Mouse (Mus musculus): ENCODE data around the gene Steap3.
"Not testable (repeated sequence)": the region's sequence is repeated elsewhere in the genome, so short reads cannot be mapped to it uniquely, and the experiment has no call there.

The Steap3 gene

GRCm38 (mm10) chr1:120272605-120273004 lies at the start of gene Steap3:
Steap3 (minus strand) TSS chr1:120272705.
- DNase-seq (ENCODE audit: low spot score) = no peak

- no peak for DNase-seq (ENCODE audit: low spot score)
These were observed 48.9 kb upstream of the Steap3 start for GRCm38 (mm10) chr1:120321270-120322021.

- DNase-seq (ENCODE audit: low spot score) = no peak
These were observed 33.3 kb upstream of the Steap3 start for GRCm38 (mm10) chr1:120305801-120306200.

- DNase-seq (ENCODE audit: low spot score) = no peak
These were observed 24.4 kb upstream of the Steap3 start for GRCm38 (mm10) chr1:120296936-120297335.

- no peak for DNase-seq (ENCODE audit: low spot score)
These were observed 21.3 kb upstream of the Steap3 start for GRCm38 (mm10) chr1:120293803-120294202.

GRCm38 (mm10) chr1:120291709-120292108 lies 19.2 kb upstream of the Steap3 start:
- no peak for DNase-seq (ENCODE audit: low spot score)

- DNase-seq (ENCODE audit: low spot score) = no peak
These were observed 17.3 kb upstream of the Steap3 start for GRCm38 (mm10) chr1:120289843-120290242.

GRCm38 (mm10) chr1:120287679-120288078 lies 15.2 kb upstream of the Steap3 start:
- no peak for DNase-seq (ENCODE audit: low spot score)

GRCm38 (mm10) chr1:120276058-120276457 lies 3.6 kb upstream of the Steap3 start:
- DNase-seq (ENCODE audit: low spot score) = not testable (repeated sequence)

- no peak for DNase-seq (ENCODE audit: low spot score)
These were observed 2.7 kb upstream of the Steap3 start for GRCm38 (mm10) chr1:120275224-120275623.

GRCm38 (mm10) chr1:120270882-120271281 lies 1.6 kb downstream of the Steap3 start:
- no peak for DNase-seq (ENCODE audit: low spot score)

GRCm38 (mm10) chr1:120270115-120270514 lies 2.4 kb downstream of the Steap3 start:
- no peak for DNase-seq (ENCODE audit: low spot score)

- no peak for DNase-seq (ENCODE audit: low spot score)
These were observed 4.9 kb downstream of the Steap3 start for GRCm38 (mm10) chr1:120267631-120268030.

GRCm38 (mm10) chr1:120266460-120266859 lies 6.0 kb downstream of the Steap3 start:
- peak; percentile 28 for DNase-seq (ENCODE audit: low spot score)

GRCm38 (mm10) chr1:120264861-120265686 lies 7.4 kb downstream of the Steap3 start:
- peak; percentile 91 for DNase-seq (ENCODE audit: low spot score)

- DNase-seq (ENCODE audit: low spot score) = no peak
These were observed 9.3 kb downstream of the Steap3 start for GRCm38 (mm10) chr1:120263226-120263625.

- DNase-seq (ENCODE audit: low spot score) = no peak
These were observed 11.3 kb downstream of the Steap3 start for GRCm38 (mm10) chr1:120261166-120261565.

GRCm38 (mm10) chr1:120259249-120259648 lies 13.3 kb downstream of the Steap3 start:
- DNase-seq (ENCODE audit: low spot score) = no peak

GRCm38 (mm10) chr1:120258744-120259143 lies 13.8 kb downstream of the Steap3 start:
- no peak for DNase-seq (ENCODE audit: low spot score)

GRCm38 (mm10) chr1:120258245-120258644 lies 14.3 kb downstream of the Steap3 start:
- no peak for DNase-seq (ENCODE audit: low spot score)

GRCm38 (mm10) chr1:120253751-120254150 lies 18.8 kb downstream of the Steap3 start:
- no peak for DNase-seq (ENCODE audit: low spot score)

- no peak for DNase-seq (ENCODE audit: low spot score)
These were observed 19.9 kb downstream of the Steap3 start for GRCm38 (mm10) chr1:120252519-120253160.

- DNase-seq (ENCODE audit: low spot score) = no peak
These were observed 21.3 kb downstream of the Steap3 start for GRCm38 (mm10) chr1:120251193-120251592.
